Mouse (Mus musculus): Measurements from ENCODE around the gene Cux1.

GRCm38 (mm10) chr5:136449801-136450200 is 117.5 kb downstream of the Cux1 start:
- TF ChIP-seq CTCF (IDR thresholded peaks at IDR 0.05): no peak
- no peak for TF ChIP-seq POLR2A (IDR thresholded peaks at IDR 0.05; ENCODE audit: insufficient read depth, low read depth, low read length)
- no peak for TF ChIP-seq EP300 (IDR thresholded peaks at IDR 0.05; ENCODE audit: insufficient read depth, low read depth, low read length)
